Mouse (Mus musculus) CH12.LX (cell line): ENCODE measurements around the gene Nfat5. TPM values are rescaled to one million over a fixed set of nuclear protein-coding genes. Genes with fewer than 3 reads are reported as not detected.

Experiments
- DNase-seq: peaks from one replicate; pipeline ENCODE4 v3.0.0-alpha.2; 2013; ENCODE audit errors: extremely low read depth
- H3K27ac ChIP-seq: 2 replicates; pipeline ENCODE4 v1.5.1; 2012; ENCODE audit warnings: low read depth, mild to moderate bottlenecking, control low read depth, moderate library complexity; ENCODE audit not compliant: insufficient read depth
- H3K27me3 ChIP-seq: replicated peaks from 2 replicates; pipeline ENCODE3; 2012; ENCODE audit warnings: inconsistent platforms
- H3K36me3 ChIP-seq, 2 experiments: replicated peaks in 1 of 2; 2 replicates each; pipeline versions ENCODE3 to v1.6.1; 2012; ENCODE audit warnings: inconsistent platforms in 1 of 2, low read length in 1 of 2, mild to moderate bottlenecking in 1 of 2, mixed read lengths in 1 of 2, moderate library complexity in 1 of 2; ENCODE audit not compliant: control insufficient read depth in 1 of 2, insufficient read depth in 1 of 2
- H3K4me1 ChIP-seq, 2 experiments: 2 replicates each; pipeline ENCODE4 v1.6.1; 2012; ENCODE audit warnings: inconsistent platforms in 1 of 2, moderate library complexity in 1 of 2; ENCODE audit not compliant: insufficient read depth in 2 of 2, control insufficient read depth in 1 of 2
- H3K4me2 ChIP-seq: 2 replicates; pipeline ENCODE4 v1.6.1; 2012; ENCODE audit warnings: low read depth, mild to moderate bottlenecking, control low read depth; ENCODE audit not compliant: poor library complexity, insufficient read depth, severe bottlenecking
- H3K4me3 ChIP-seq, 3 experiments: fragments of 150-350 bp in 1 of 3; sonication (generic) in 1 of 3; replicated peaks in 1 of 3; 2 replicates each; pipeline versions ENCODE3 to v1.5.1; 2011 to 2012; ENCODE audit warnings: low read depth in 2 of 3, low read length in 2 of 3, mild to moderate bottlenecking in 2 of 3, moderate library complexity in 2 of 3, control low read depth in 1 of 3, improper control_type of control experiment in 1 of 3, inconsistent platforms in 1 of 3, mixed read lengths in 1 of 3; ENCODE audit not compliant: poor library complexity in 1 of 3
- H3K79me2 ChIP-seq: replicated peaks from 2 replicates; pipeline ENCODE4 v1.6.1; 2012; ENCODE audit warnings: mild to moderate bottlenecking, moderate library complexity; ENCODE audit not compliant: control insufficient read depth, poor library complexity, insufficient read depth, severe bottlenecking; ENCODE audit errors: extremely low read depth
- H3K9ac ChIP-seq: 2 replicates; pipeline ENCODE4 v1.6.1; 2012; ENCODE audit warnings: low read depth, mild to moderate bottlenecking, control low read depth, moderate library complexity; ENCODE audit not compliant: insufficient read depth
- H3K9me3 ChIP-seq: replicated peaks from 2 replicates; pipeline ENCODE3; 2012; ENCODE audit warnings: low read length, inconsistent platforms, mixed read lengths
- BHLHE40 ChIP-seq: IDR thresholded peaks from 2 replicates; pipeline ENCODE4 v1.6.1; 2011; ENCODE audit warnings: mild to moderate bottlenecking, low read depth, low read length, improper control_type of control experiment
- CHD2 ChIP-seq: IDR thresholded peaks from 2 replicates; pipeline ENCODE4 v1.6.1; 2011; ENCODE audit warnings: low read length, improper control_type of control experiment
- E2F4 ChIP-seq: IDR thresholded peaks from 2 replicates; pipeline ENCODE4 v1.6.1; 2011; ENCODE audit warnings: low read depth, low read length, improper control_type of control experiment; ENCODE audit not compliant: insufficient replicate concordance
- ELF1 ChIP-seq: IDR thresholded peaks from 2 replicates; pipeline ENCODE4 v1.6.1; 2014; ENCODE audit warnings: low read depth, mild to moderate bottlenecking, inconsistent platforms, low read length, improper control_type of control experiment
- ETS1 ChIP-seq: conservative IDR thresholded peaks from 2 replicates; pipeline ENCODE4 v1.6.1; 2012; ENCODE audit warnings: low read depth, mild to moderate bottlenecking, inconsistent platforms, low read length, improper control_type of control experiment, moderate library complexity
- GABPA ChIP-seq: IDR thresholded peaks from 2 replicates; pipeline ENCODE4 v1.6.1; 2012; ENCODE audit warnings: low read depth, low read length, improper control_type of control experiment, inconsistent platforms; ENCODE audit not compliant: insufficient replicate concordance
- JUND ChIP-seq: conservative IDR thresholded peaks from 2 replicates; pipeline ENCODE4 v1.6.1; 2011; ENCODE audit warnings: low read depth, low read length, improper control_type of control experiment
- KAT2A ChIP-seq: IDR thresholded peaks from 2 replicates; pipeline ENCODE4 v1.6.1; 2012; ENCODE audit warnings: low read length, improper control_type of control experiment, inconsistent platforms; ENCODE audit not compliant: insufficient replicate concordance
- MAFK ChIP-seq: IDR thresholded peaks from 2 replicates; pipeline ENCODE4 v1.6.1; 2011; ENCODE audit warnings: low read length, improper control_type of control experiment; ENCODE audit not compliant: insufficient replicate concordance
- MAX ChIP-seq: IDR thresholded peaks from 2 replicates; pipeline ENCODE4 v1.6.1; 2011; ENCODE audit warnings: low read length, improper control_type of control experiment
- MAZ ChIP-seq: IDR thresholded peaks from 2 replicates; pipeline ENCODE4 v1.6.1; 2012; ENCODE audit warnings: low read depth, mild to moderate bottlenecking, inconsistent platforms, low read length, improper control_type of control experiment, moderate library complexity
- MXI1 ChIP-seq: IDR thresholded peaks from 2 replicates; pipeline ENCODE4 v1.6.1; 2011; ENCODE audit warnings: mild to moderate bottlenecking, low read depth, low read length, improper control_type of control experiment
- MYC ChIP-seq: IDR thresholded peaks from 2 replicates; pipeline ENCODE4 v1.6.1; 2011; ENCODE audit warnings: low read depth, mild to moderate bottlenecking, improper control_type of control experiment, low read length
- NELFE ChIP-seq: IDR thresholded peaks from 2 replicates; pipeline ENCODE4 v1.6.1; 2011; ENCODE audit warnings: low read depth, low read length, improper control_type of control experiment
- PAX5 ChIP-seq: IDR thresholded peaks from 2 replicates; pipeline ENCODE4 v1.6.1; 2012; ENCODE audit warnings: low read length, inconsistent platforms, mixed read lengths
- POLR2AphosphoS2 ChIP-seq: IDR thresholded peaks from 2 replicates; pipeline ENCODE4 v1.6.1; 2011; ENCODE audit warnings: low read depth, low read length, improper control_type of control experiment
- RAD21 ChIP-seq: IDR thresholded peaks from 2 replicates; pipeline ENCODE4 v1.6.1; 2011; ENCODE audit warnings: low read depth, mild to moderate bottlenecking, low read length, improper control_type of control experiment, moderate library complexity
- RCOR1 ChIP-seq: conservative IDR thresholded peaks from 2 replicates; pipeline ENCODE4 v1.6.1; 2012; ENCODE audit warnings: low read depth, mild to moderate bottlenecking, inconsistent platforms, low read length, improper control_type of control experiment
- SIN3A ChIP-seq: IDR thresholded peaks from 2 replicates; pipeline ENCODE4 v1.6.1; 2012; ENCODE audit warnings: low read length, improper control_type of control experiment, inconsistent platforms
- TCF12 ChIP-seq: IDR thresholded peaks from 2 replicates; pipeline ENCODE4 v1.6.1; 2014; ENCODE audit warnings: low read depth, mild to moderate bottlenecking, inconsistent platforms, low read length, improper control_type of control experiment
- UBTF ChIP-seq: IDR thresholded peaks from 2 replicates; pipeline ENCODE4 v1.6.1; 2012; ENCODE audit warnings: low read depth, mild to moderate bottlenecking, inconsistent platforms, low read length, improper control_type of control experiment, moderate library complexity
- USF1 ChIP-seq: IDR thresholded peaks from 2 replicates; pipeline ENCODE4 v1.6.1; 2014; ENCODE audit warnings: low read depth, mild to moderate bottlenecking, inconsistent platforms, low read length, improper control_type of control experiment
- USF2 ChIP-seq: conservative IDR thresholded peaks from 2 replicates; pipeline ENCODE4 v1.6.1; 2011; ENCODE audit warnings: low read depth, low read length, improper control_type of control experiment
- ZC3H11A ChIP-seq: IDR thresholded peaks from 2 replicates; pipeline ENCODE4 v1.6.1; 2012; ENCODE audit warnings: low read depth, mild to moderate bottlenecking, inconsistent platforms, low read length, improper control_type of control experiment
- dilution Hi-C: fragments of 300-500 bp; cut with MboI; formaldehyde crosslinking; loops from 2 replicates; pipeline ENCODE4 v1.14.3; 2020; ENCODE audit warnings: low sequenced_read_pairs; ENCODE audit not compliant: extremely low pct_unique_long_range_greater_than_20kb, extremely low pct_ligation_motif_present
- in situ Hi-C: fragments of 300-500 bp; cut with MboI; formaldehyde crosslinking; loops from 3 replicates; pipeline ENCODE4 v1.14.3; 2019; ENCODE audit warnings: low sequenced_read_pairs, low pct_ligation_motif_present, low pct_unique_long_range_greater_than_20kb, mixed read lengths
- polyA plus RNA-seq: library from polyadenylated mRNA; unstranded; fragments of >175 nt; gene quantifications from 2 replicates; pipeline ENCODE4 v1.2.1, GENCODE M21; 2012; ENCODE audit warnings: low read depth; ENCODE audit not compliant: insufficient read length
- total RNA-seq, 2 experiments: library from RNA; depleted of rRNA; stranded (reverse); fragments of 300-350 nt in 1 of 2; fragments of >200 nt in 1 of 2; gene quantifications; 2 replicates each; pipeline ENCODE4 v1.2.3; 2012 to 2014

Gene Nfat5
- total and polyA plus RNA-seq, 3 experiments: 13.2 to 36.2 (median 18.6) TPM

- dilution Hi-C loops: no loop called here
Measured at GRCm38 (mm10) chr8:107244218-107244617, 49.1 kb upstream of the Nfat5 start.

GRCm38 (mm10) chr8:107248456-107248855, 44.8 kb upstream of the Nfat5 start:
- in situ Hi-C loops: no loop called here
- Histone ChIP-seq H3K27me3 (no peaks in the 10 kb centered on the region), H3K27ac (no peak overlapping the region), H3K4me3 (no peak overlapping the region), H3K79me2 (no peaks in the 10 kb centered on the region), H3K36me3 (no peaks in the 10 kb centered on the region), H3K4me1 (peaks cover 3 to 7% of the 10 kb centered on the region in 2 experiments; a peak in 3 of 4 replicates), H3K4me2 (no peak overlapping the region), H3K9ac (no peak overlapping the region), H3K9me3 (no peaks in the 10 kb centered on the region)
- no peak for DNase-seq
- dilution Hi-C loops: no loop called here
- TF ChIP-seq GABPA: no peak
- TF ChIP-seq PAX5: no peak
- no peak for TF ChIP-seq POLR2AphosphoS2
- TF ChIP-seq CHD2: no peak
- TF ChIP-seq USF2: no peak
- no peak for TF ChIP-seq MYC
- TF ChIP-seq USF1: no peak
- no peak for TF ChIP-seq E2F4
- TF ChIP-seq MAX: no peak
- no peak for TF ChIP-seq SIN3A
- no peak for TF ChIP-seq ZC3H11A
- no peak for TF ChIP-seq MXI1
- no peak for TF ChIP-seq NELFE
- TF ChIP-seq BHLHE40: no peak

More at GRCm38 (mm10) chr8:107244218-107244617, 49.1 kb upstream of the Nfat5 start:
- H3K27ac ChIP-seq: no peak overlapping the region
- TF ChIP-seq MAZ (no peak), USF1 (no peak), UBTF (no peak), SIN3A (no peak), E2F4 (no peak), RAD21 (no peak), NELFE (no peak), KAT2A (no peak), JUND (no peak), ETS1 (no peak), ELF1 (no peak), RCOR1 (no peak), MAFK (no peak), TCF12 (no peak)
- H3K4me3 ChIP-seq: no peak overlapping the region
- no peak overlapping the region for H3K4me2 ChIP-seq
- no peaks in the 10 kb centered on the region for H3K27me3 ChIP-seq
- no peaks in the 10 kb centered on the region for H3K9me3 ChIP-seq
- H3K4me1 ChIP-seq: no peaks in the 10 kb centered on the region
- no peak for DNase-seq
- no peaks in the 10 kb centered on the region for H3K36me3 ChIP-seq
- in situ Hi-C loops: no loop called here
- no peaks in the 10 kb centered on the region for H3K79me2 ChIP-seq
- H3K9ac ChIP-seq: no peak overlapping the region
